Comparison of ENCODE assay signal across 20 mouse cellular contexts in genomic region chr16:92401206-92401605, GRCm38 (mm10). TPM values are rescaled to one million over a fixed set of nuclear protein-coding genes. Genes with fewer than 3 reads are reported as not detected.
DNase-seq lines count a peak whose midpoint lies in the region; ATAC-seq and TF ChIP-seq lines count a peak whose summit lies in the region.
"Had no signal": no experiment of that assay in that cellular context is flagged by ENCODE, and none has a peak within 500 bp of the region (broad histone marks: within the 10 kb centered on the region; RNA-seq: fewer than 3 reads in every experiment).

No protein-coding gene starts in this region.

- no peak overlapping the region for H3K4me3 ChIP-seq in liver, adult 2 months (ENCODE audit: insufficient read depth, low read depth, low read length)
- no peak overlapping the region for H3K4me3 ChIP-seq in liver, postnatal 0 days (ENCODE audit: low read depth, low read length)
- H3K4me3 ChIP-seq in limb, embryonic 13.5 days, result no peak overlapping the region
- H3K4me3 ChIP-seq: liver, embryonic 15.5 days had no signal

- peak; percentile 40 for DNase-seq in adrenal gland, postnatal 14 days
- DNase-seq in adrenal gland, postnatal 36 days, result no peak
- DNase-seq in liver, adult 2 months (ENCODE audit: extremely low read depth, low read depth, low spot score), result peak; percentile 74
- DNase-seq in liver, postnatal 0 days, result no peak
- DNase-seq in adipocyte (ENCODE audit: low spot score), result peak; percentile 45
- no peak for DNase-seq in frontal cortex, adult 2 months (ENCODE audit: extremely low spot score in 1 of 2, low spot score in 1 of 2)
- DNase-seq: cerebellum, adult 9-10 months; heart, postnatal 14 days; kidney, adult 9 months; kidney, postnatal 4 days; thymus, adult 2 months had no signal

- WGBS in liver, adult 2 months, result 27% methylated on average over 10 of the region's 10 CpGs
- WGBS in liver, postnatal 0 days (ENCODE audit: insufficient replicate concordance), result 59% methylated on average over 10 of the region's 10 CpGs
- 46% methylated on average over 10 of the region's 10 CpGs for WGBS in limb, embryonic 13.5 days

- no peak overlapping the region for H3K4me2 ChIP-seq in liver, postnatal 0 days (ENCODE audit: low read depth, low read length)
- H3K4me2 ChIP-seq in limb, embryonic 13.5 days (replicated peaks), result peak overlapping the region; percentile 81; the same call in 1 of the 2 replicates
- H3K4me2 ChIP-seq: liver, embryonic 15.5 days had no signal

- TF ChIP-seq POLR2A in liver, adult 2 months (IDR thresholded peaks at IDR 0.05; ENCODE audit: extremely low read depth, insufficient read depth, low read length), result no peak

- TF ChIP-seq CTCF in liver, adult 2 months (IDR thresholded peaks at IDR 0.05; ENCODE audit: low read depth, low read length), result no peak
- no peak for TF ChIP-seq CTCF in liver, postnatal 0 days (IDR thresholded peaks at IDR 0.05; ENCODE audit: low read depth)

- H3K27ac ChIP-seq in liver, adult 2 months (replicated peaks; ENCODE audit: insufficient read depth, low read depth, low read length), result peak overlapping the region; percentile 81; the same call in 1 of the 2 replicates
- no peak overlapping the region for H3K27ac ChIP-seq in liver, postnatal 0 days (ENCODE audit: low read depth)
- peak overlapping the region; percentile 29; the same call in 1 of the 2 replicates for H3K27ac ChIP-seq in limb, embryonic 13.5 days
- H3K27ac ChIP-seq: liver, embryonic 15.5 days had no signal

- no peaks in the 10 kb centered on the region for H3K79me2 ChIP-seq in liver, adult 2 months (ENCODE audit: control insufficient read depth, insufficient read depth, low read length)

- H3K4me1 ChIP-seq in liver, adult 2 months (ENCODE audit: control insufficient read depth, insufficient read depth, low read length), result peaks cover 26% of the 10 kb centered on the region
- H3K4me1 ChIP-seq in liver, postnatal 0 days (ENCODE audit: insufficient read depth), result peaks cover 12% of the 10 kb centered on the region; the same call in 1 of the 2 replicates
- peaks cover 63% of the 10 kb centered on the region for H3K4me1 ChIP-seq in limb, embryonic 13.5 days

- no peak for ATAC-seq in liver, postnatal 0 days
- ATAC-seq in limb, embryonic 13.5 days (ENCODE audit: low FRiP score, low read depth), result no peak
- ATAC-seq in megakaryocyte progenitor cell, adult 5-6 weeks (replicated peaks; ENCODE audit: poor library complexity), result no peak

- H3K9me3 ChIP-seq in liver, postnatal 0 days (ENCODE audit: low read length), result no peaks in the 10 kb centered on the region
- H3K9me3 ChIP-seq in limb, embryonic 13.5 days, result no peaks in the 10 kb centered on the region
- H3K9me3 ChIP-seq: liver, embryonic 15.5 days had no signal

- no peaks in the 10 kb centered on the region for H3K27me3 ChIP-seq in liver, adult 2 months (ENCODE audit: control insufficient read depth, insufficient read depth, low read length)
- peaks cover 9% of the 10 kb centered on the region; the same call in 1 of the 2 replicates for H3K27me3 ChIP-seq in liver, postnatal 0 days (ENCODE audit: insufficient read depth, low read length)
- peaks cover 3% of the 10 kb centered on the region; the same call in 1 of the 2 replicates for H3K27me3 ChIP-seq in limb, embryonic 13.5 days

- H3K36me3 ChIP-seq in liver, adult 2 months (ENCODE audit: control insufficient read depth, insufficient read depth, low read length), result peaks cover 8% of the 10 kb centered on the region
- H3K36me3 ChIP-seq in liver, postnatal 0 days (replicated peaks; ENCODE audit: insufficient read depth, low read length), result no peaks in the 10 kb centered on the region; the same call in 1 of the 2 replicates
- peaks cover 10% of the 10 kb centered on the region for H3K36me3 ChIP-seq in limb, embryonic 13.5 days

- no peak for TF ChIP-seq EP300 in liver, postnatal 0 days (IDR thresholded peaks at IDR 0.05; ENCODE audit: low read depth)

- H3K9ac ChIP-seq in liver, adult 2 months (ENCODE audit: low read depth, low read length), result no peak overlapping the region
- H3K9ac ChIP-seq in liver, postnatal 0 days (replicated peaks), result no peak overlapping the region
- no peak overlapping the region for H3K9ac ChIP-seq in limb, embryonic 13.5 days
- H3K9ac ChIP-seq: liver, embryonic 15.5 days had no signal

RNA-seq across cellular contexts. Expression of gene Kcne1, which starts 41.9 kb away (rescaled TPM):
- total RNA-seq in adrenal gland, postnatal 14 days (2021), result not detected in 2 replicates
- not detected for total RNA-seq in adrenal gland, postnatal 36 days (2021)
- not detected in 2 replicates for total RNA-seq in liver, adult 2 months (2014; rRNA removed)
- not detected in 2 replicates for polyA plus RNA-seq in liver, adult 2 months (2012; rRNA removed)
- polyA plus RNA-seq in liver, postnatal 0 days (2015; fragmentation: Nextera tagmentation; extraction: Ambion mirVana), result not detected in 2 replicates
- polyA plus RNA-seq in limb, embryonic 13.5 days (2015; fragmentation: Nextera tagmentation; extraction: Ambion mirVana), result 0.17 and 0.22 TPM in 2 replicates
- 0.02 TPM in 1 of 2 replicates, not detected in the other for polyA plus RNA-seq in frontal cortex, adult 2 months (2012; rRNA removed)
- not detected in 2 replicates for total RNA-seq in megakaryocyte progenitor cell, adult 5-6 weeks (2015)
- total RNA-seq in megakaryocyte progenitor cell, adult 5-6 weeks (2017), result not detected in 2 replicates
- total RNA-seq: adrenal gland, adult 18-20 months; layer of hippocampus, postnatal 14 days; left cerebral cortex, postnatal 25 days; neutrophil, adult 5-6 weeks had no signal
- polyA plus RNA-seq: liver, embryonic 15.5 days; myocyte; small intestine, adult 2 months had no signal

Comparison
In these comparisons a context has a peak if more than half of its experiments do, and no peak if none do; other contexts are left out.
1. DNase-seq: peak in adrenal gland, postnatal 14 days (single experiment), liver, adult 2 months (single experiment) and adipocyte (single experiment); none in adrenal gland, postnatal 36 days (0 of 2), liver, postnatal 0 days (single experiment) and frontal cortex, adult 2 months (0 of 2).